Mouse (Mus musculus) spleen, adult 2 months (tissue): ENCODE data around the gene Otog.

Experiments used
- CTCF ChIP-seq: fragments of 200-500 bp; IDR thresholded peaks from 2 replicates; pipeline ENCODE4 v1.5.1; 2011; ENCODE audit warnings: mild to moderate bottlenecking, inconsistent platforms; ENCODE audit not compliant: insufficient read depth, insufficient read length, insufficient replicate concordance; ENCODE audit errors: extremely low read depth
- POLR2A ChIP-seq: fragments of 200-500 bp; IDR thresholded peaks from 2 replicates; pipeline ENCODE4 v1.6.1; 2011; ENCODE audit warnings: low read depth, low read length, inconsistent platforms

DNA sequence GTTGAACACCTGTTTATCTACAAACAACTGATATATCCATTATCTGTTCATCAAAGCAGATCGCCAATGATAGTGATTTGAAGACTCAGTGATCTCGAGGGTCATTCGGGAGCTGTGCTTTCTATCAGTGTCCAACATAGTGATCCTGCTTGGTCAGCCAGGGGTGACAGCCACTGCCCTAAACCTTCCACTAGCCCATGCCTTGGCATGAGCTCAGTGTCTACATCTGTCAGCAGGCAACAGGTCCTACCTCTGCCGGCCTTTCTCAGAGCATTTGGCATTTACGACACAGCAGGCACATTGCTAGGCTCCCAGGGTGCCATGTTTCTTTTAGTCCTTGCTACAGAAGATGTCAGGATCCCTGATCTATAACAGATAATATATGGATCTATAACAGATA, 99.5 kb downstream of the Otog start:
- TF ChIP-seq CTCF (no peak), POLR2A (no peak)
